Mouse (Mus musculus): ENCODE measurements around the gene Olfr51. TPM values are rescaled to one million over a fixed set of nuclear protein-coding genes. Genes with fewer than 3 reads are reported as not detected.

Olfr51 gene
- total RNA-seq, 2 experiments from 2014 or later: not detected

Other genes starting within 250 kb of the Olfr51 start
- 0.15 and 2.3 TPM in 2 replicates for gene Zfp354c, start 175.9 kb upstream of the Olfr51 start, total RNA-seq (2014; fragmentation: Nextera tagmentation)
- gene Zfp354c, start 175.9 kb upstream of the Olfr51 start, total RNA-seq (2017): 0.60 and 1.4 TPM in 2 replicates
- gene Zfp879, start 162.0 kb upstream of the Olfr51 start, total RNA-seq (2014; fragmentation: Nextera tagmentation): not detected in 2 replicates
- 0.30 and 0.77 TPM in 2 replicates for gene Zfp879, start 162.0 kb upstream of the Olfr51 start, total RNA-seq (2017)
- gene Grm6, start 152.9 kb upstream of the Olfr51 start, total RNA-seq (2014; fragmentation: Nextera tagmentation): not detected in 2 replicates
- not detected in 2 replicates for gene Grm6, start 152.9 kb upstream of the Olfr51 start, total RNA-seq (2017)
- gene Zfp454, start 115.9 kb upstream of the Olfr51 start, total RNA-seq (2014; fragmentation: Nextera tagmentation): not detected in 2 replicates
- gene Zfp454, start 115.9 kb upstream of the Olfr51 start, total RNA-seq (2017): not detected in 2 replicates
- gene Zfp2, start 87.4 kb upstream of the Olfr51 start, total RNA-seq (2014; fragmentation: Nextera tagmentation): 2.4 and 4.0 TPM in 2 replicates
- 1.3 and 2.0 TPM in 2 replicates for gene Zfp2, start 87.4 kb upstream of the Olfr51 start, total RNA-seq (2017)
- not detected in 2 replicates for gene Zfp354b, start 72.0 kb upstream of the Olfr51 start, total RNA-seq (2014; fragmentation: Nextera tagmentation)
- 0.34 TPM in 1 of 2 replicates, not detected in the other for gene Zfp354b, start 72.0 kb upstream of the Olfr51 start, total RNA-seq (2017)
- not detected in 2 replicates for gene 4933414I15Rik, start 59.8 kb upstream of the Olfr51 start, total RNA-seq (2014; fragmentation: Nextera tagmentation)
- gene 4933414I15Rik, start 59.8 kb upstream of the Olfr51 start, total RNA-seq (2017): not detected in 2 replicates
- gene Prop1, start 49.8 kb upstream of the Olfr51 start, total RNA-seq (2014; fragmentation: Nextera tagmentation): not detected in 2 replicates
- gene Prop1, start 49.8 kb upstream of the Olfr51 start, total RNA-seq (2017): not detected in 2 replicates
- not detected in 2 replicates for gene Olfr1378, start 37.1 kb upstream of the Olfr51 start, total RNA-seq (2014; fragmentation: Nextera tagmentation)
- gene Olfr1378, start 37.1 kb upstream of the Olfr51 start, total RNA-seq (2017): not detected in 2 replicates
- not detected in 2 replicates for gene Olfr1377, start 21.6 kb upstream of the Olfr51 start, total RNA-seq (2014; fragmentation: Nextera tagmentation)
- gene Olfr1377, start 21.6 kb upstream of the Olfr51 start, total RNA-seq (2017): not detected in 2 replicates
- not detected in 2 replicates for gene Olfr54, start 10.6 kb downstream of the Olfr51 start, total RNA-seq (2014; fragmentation: Nextera tagmentation)
- not detected in 2 replicates for gene Olfr54, start 10.6 kb downstream of the Olfr51 start, total RNA-seq (2017)
- not detected in 2 replicates for gene Olfr1375, start 44.5 kb downstream of the Olfr51 start, total RNA-seq (2014; fragmentation: Nextera tagmentation)
- not detected in 2 replicates for gene Olfr1375, start 44.5 kb downstream of the Olfr51 start, total RNA-seq (2017)
- gene Zfp354a, start 55.7 kb downstream of the Olfr51 start, total RNA-seq (2014; fragmentation: Nextera tagmentation): 0.83 TPM in 1 of 2 replicates, not detected in the other
- not detected in 2 replicates for gene Zfp354a, start 55.7 kb downstream of the Olfr51 start, total RNA-seq (2017)
- not detected in 2 replicates for gene Gm12569, start 216.9 kb downstream of the Olfr51 start, total RNA-seq (2014; fragmentation: Nextera tagmentation)
- gene Gm12569, start 216.9 kb downstream of the Olfr51 start, total RNA-seq (2017): not detected in 2 replicates